8 mouse cellular contexts compared by ENCODE assay signal in the genomic region with DNA sequence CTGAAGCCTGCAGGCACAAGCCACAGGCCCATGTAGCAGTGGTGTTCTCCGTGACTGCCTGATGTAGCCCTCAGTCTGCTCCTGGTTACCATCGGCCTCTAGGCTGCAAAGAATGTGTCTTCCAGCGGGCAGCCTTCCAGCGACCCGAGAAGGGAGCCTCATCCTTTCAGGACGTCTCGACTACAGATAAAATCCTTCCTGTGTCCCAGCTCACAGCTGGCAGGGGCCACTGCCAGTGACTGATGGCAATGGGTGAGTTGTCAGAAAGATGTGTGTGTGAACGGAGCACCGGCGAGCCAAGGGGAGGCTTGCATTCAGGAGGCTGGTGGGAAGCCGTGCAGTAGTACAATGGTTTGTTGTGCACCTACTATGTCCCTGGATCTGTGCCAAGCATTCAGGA.
A peak's percentile ranks its signal among the peaks of the same experiment; 100 is the strongest.
DNase-seq lines count a peak whose midpoint lies in the region; ATAC-seq lines count a peak whose summit lies in the region.

No protein-coding gene starts in this region.

- WGBS in forebrain, embryonic 16.5 days, result 58% methylated on average over 11 of the region's 11 CpGs
- WGBS in forebrain, embryonic 13.5 days, result 70% methylated on average over 11 of the region's 11 CpGs
- 67% methylated on average over 11 of the region's 11 CpGs for WGBS in midbrain, embryonic 15.5 days

- H3K27me3 ChIP-seq in forebrain, embryonic 16.5 days (replicated peaks; ENCODE audit: control insufficient read depth, insufficient read depth, low read length), result no peaks in the 10 kb centered on the region
- no peaks in the 10 kb centered on the region for H3K27me3 ChIP-seq in forebrain, embryonic 13.5 days
- H3K27me3 ChIP-seq in midbrain, embryonic 15.5 days (replicated peaks), result no peaks in the 10 kb centered on the region

- H3K4me1 ChIP-seq in forebrain, embryonic 16.5 days (replicated peaks; ENCODE audit: control insufficient read depth, insufficient read depth, low read length), result no peaks in the 10 kb centered on the region
- no peaks in the 10 kb centered on the region for H3K4me1 ChIP-seq in forebrain, embryonic 13.5 days
- H3K4me1 ChIP-seq in midbrain, embryonic 15.5 days, result peaks cover 6% of the 10 kb centered on the region

- no peaks in the 10 kb centered on the region for H3K9me3 ChIP-seq in forebrain, embryonic 16.5 days (ENCODE audit: control insufficient read depth, low read length)
- H3K9me3 ChIP-seq in forebrain, embryonic 13.5 days (replicated peaks), result no peaks in the 10 kb centered on the region
- H3K9me3 ChIP-seq in midbrain, embryonic 15.5 days, result no peaks in the 10 kb centered on the region

- H3K9ac ChIP-seq in forebrain, embryonic 16.5 days (replicated peaks; ENCODE audit: low read depth, low read length), result no peak overlapping the region
- H3K9ac ChIP-seq in forebrain, embryonic 13.5 days, result no peak overlapping the region
- H3K9ac ChIP-seq in midbrain, embryonic 15.5 days, result no peak overlapping the region

- ATAC-seq in forebrain, embryonic 16.5 days, result peak; percentile 54
- no peak for ATAC-seq in forebrain, embryonic 13.5 days
- ATAC-seq in midbrain, embryonic 15.5 days (replicated peaks), result peak; percentile 50

- intact Hi-C loops in left cerebral cortex, postnatal 4 days (cut with DNase I), result no loop called here

- H3K36me3 ChIP-seq in forebrain, embryonic 16.5 days (ENCODE audit: control insufficient read depth, insufficient read depth), result no peaks in the 10 kb centered on the region
- H3K36me3 ChIP-seq in forebrain, embryonic 13.5 days (ENCODE audit: poor library complexity, severe bottlenecking), result no peaks in the 10 kb centered on the region
- no peaks in the 10 kb centered on the region for H3K36me3 ChIP-seq in midbrain, embryonic 15.5 days (replicated peaks)

- no peak overlapping the region for H3K4me2 ChIP-seq in forebrain, embryonic 16.5 days (ENCODE audit: low read length)
- no peak overlapping the region for H3K4me2 ChIP-seq in forebrain, embryonic 13.5 days
- no peak overlapping the region for H3K4me2 ChIP-seq in midbrain, embryonic 15.5 days

- DNase-seq in left cerebral cortex, postnatal 4 days, result peak; percentile 77
- no peak for DNase-seq in left cerebral cortex, adult 18-20 months (ENCODE audit: low spot score in 2 of 2)
- peak; percentile 71 for DNase-seq in kidney, postnatal 10 days
- DNase-seq in thymus, adult 18-20 months, result no peak
- no peak for DNase-seq in urinary bladder, adult 18-20 months (ENCODE audit: low spot score in 2 of 2)

- H3K27ac ChIP-seq in forebrain, embryonic 16.5 days (ENCODE audit: low read length), result no peak overlapping the region
- H3K27ac ChIP-seq in forebrain, embryonic 13.5 days, result no peak overlapping the region
- H3K27ac ChIP-seq in midbrain, embryonic 15.5 days, result no peak overlapping the region

- no peak overlapping the region for H3K4me3 ChIP-seq in forebrain, embryonic 16.5 days (replicated peaks; ENCODE audit: low read length)
- H3K4me3 ChIP-seq in forebrain, embryonic 13.5 days, result no peak overlapping the region
- no peak overlapping the region for H3K4me3 ChIP-seq in midbrain, embryonic 15.5 days

Comparison
In these comparisons a context has a peak if more than half of its experiments do, and no peak if none do; other contexts are left out.
1. DNase-seq: peak in left cerebral cortex, postnatal 4 days (single experiment) and kidney, postnatal 10 days (single experiment); none in left cerebral cortex, adult 18-20 months (0 of 2), thymus, adult 18-20 months (0 of 2) and urinary bladder, adult 18-20 months (0 of 2).